In the genomic region with DNA sequence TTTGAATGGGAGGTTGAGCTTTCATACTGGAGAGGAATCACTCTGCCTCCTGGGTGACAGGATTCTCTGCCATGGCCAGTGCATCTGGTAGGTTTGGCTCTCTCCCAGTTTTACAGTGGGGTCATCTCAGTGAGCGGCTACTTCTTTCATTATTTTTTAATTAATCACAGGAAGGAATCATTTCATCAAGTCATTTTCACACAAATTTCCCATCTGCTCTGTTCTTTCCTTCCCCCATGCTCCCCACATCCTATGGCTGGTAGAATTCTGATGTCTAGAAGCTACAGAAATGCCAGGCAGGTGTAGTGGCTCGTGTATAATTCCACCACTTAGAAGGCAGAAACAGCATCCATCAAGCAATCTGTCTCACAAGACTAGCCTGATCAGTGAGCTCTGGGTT, we compare ENCODE assay signal across 24 mouse cellular contexts. TPM values are rescaled to one million over a fixed set of nuclear protein-coding genes. Genes with fewer than 3 reads are reported as not detected.
DNase-seq lines count a peak whose midpoint lies in the region; ATAC-seq lines count a peak whose summit lies in the region.
"Had no signal": no experiment of that assay in that cellular context is flagged by ENCODE, and none has a peak within 500 bp of the region (broad histone marks: within the 10 kb centered on the region; RNA-seq: fewer than 3 reads in every experiment).

No protein-coding gene starts in this region.

- no peak overlapping the region for H3K9ac ChIP-seq in hindbrain, embryonic 14.5 days
- H3K9ac ChIP-seq: embryonic facial prominence, embryonic 12.5 days; forebrain, embryonic 13.5 days; heart, embryonic 12.5 days; limb, embryonic 15.5 days; liver, embryonic 14.5 days; lung, embryonic 14.5 days; neural tube, embryonic 12.5 days had no signal

- 56% methylated on average over 2 of the region's 2 CpGs for WGBS in hindbrain, embryonic 14.5 days
- 76% methylated on average over 2 of the region's 2 CpGs for WGBS in hindbrain, embryonic 10.5 days

- no peaks in the 10 kb centered on the region for H3K4me1 ChIP-seq in hindbrain, embryonic 14.5 days (replicated peaks; ENCODE audit: control insufficient read depth, insufficient read depth, low read length)
- H3K4me1 ChIP-seq in hindbrain, embryonic 10.5 days (replicated peaks) = no peaks in the 10 kb centered on the region
- H3K4me1 ChIP-seq: forebrain, embryonic 13.5 days; neural tube, embryonic 12.5 days had no signal

- no peak overlapping the region for H3K27ac ChIP-seq in hindbrain, embryonic 14.5 days
- no peak overlapping the region for H3K27ac ChIP-seq in hindbrain, embryonic 10.5 days
- H3K27ac ChIP-seq: embryonic facial prominence, embryonic 12.5 days; limb, embryonic 15.5 days; liver, embryonic 14.5 days; neural tube, embryonic 12.5 days had no signal

- no peaks in the 10 kb centered on the region for H3K36me3 ChIP-seq in hindbrain, embryonic 14.5 days (replicated peaks; ENCODE audit: control insufficient read depth, insufficient read depth)
- H3K36me3 ChIP-seq in hindbrain, embryonic 10.5 days = no peaks in the 10 kb centered on the region
- H3K36me3 ChIP-seq: embryonic facial prominence, embryonic 12.5 days; heart, embryonic 12.5 days; limb, embryonic 15.5 days; neural tube, embryonic 12.5 days had no signal

- DNase-seq in hindbrain, embryonic 14.5 days (ENCODE audit: low spot score) = peak; percentile 39
- DNase-seq in hindbrain, embryonic 10.5 days (ENCODE audit: low spot score) = no peak
- DNase-seq in brain, adult 2 months (ENCODE audit: low read depth, low spot score) = peak; percentile 94
- DNase-seq in cerebellum, adult 11-12 months = peak; percentile 75
- peak; percentile 91 to 92 for DNase-seq in cerebellum, postnatal 10 days
- DNase-seq in kidney, adult 11 months = no peak
- DNase-seq in frontal cortex, postnatal 14 days (ENCODE audit: low spot score in 2 of 2) = no peak
- DNase-seq: adrenal gland, postnatal 25 days; gastrocnemius, postnatal 14 days; heart, adult 18-20 months; heart, postnatal 10 days; kidney, adult 18-20 months; kidney, postnatal 4 days; lung, embryonic 14.5 days; midbrain, embryonic 14.5 days; retina, postnatal 1 day; right cerebral cortex, postnatal 25 days; spleen, adult 18-20 months had no signal

- no peak overlapping the region for H3K4me3 ChIP-seq in hindbrain, embryonic 14.5 days (replicated peaks; ENCODE audit: low read length)
- no peak overlapping the region for H3K4me3 ChIP-seq in hindbrain, embryonic 10.5 days
- H3K4me3 ChIP-seq: embryonic facial prominence, embryonic 12.5 days; forebrain, embryonic 13.5 days; heart, embryonic 12.5 days; limb, embryonic 15.5 days; neural tube, embryonic 12.5 days had no signal

- ATAC-seq in hindbrain, embryonic 14.5 days (ENCODE audit: low FRiP score) = no peak; the same call in 1 of the 2 replicates
- ATAC-seq: forebrain, embryonic 13.5 days had no signal

- no peak overlapping the region for H3K4me2 ChIP-seq in hindbrain, embryonic 14.5 days (replicated peaks)
- H3K4me2 ChIP-seq: embryonic facial prominence, embryonic 12.5 days; forebrain, embryonic 13.5 days; heart, embryonic 12.5 days; limb, embryonic 15.5 days; lung, embryonic 14.5 days; neural tube, embryonic 12.5 days had no signal

- no peaks in the 10 kb centered on the region for H3K27me3 ChIP-seq in hindbrain, embryonic 14.5 days (ENCODE audit: control insufficient read depth, insufficient read depth, low read length)
- H3K27me3 ChIP-seq in hindbrain, embryonic 10.5 days (ENCODE audit: insufficient read depth, poor library complexity, severe bottlenecking) = no peaks in the 10 kb centered on the region
- H3K27me3 ChIP-seq: embryonic facial prominence, embryonic 12.5 days; forebrain, embryonic 13.5 days; heart, embryonic 12.5 days; limb, embryonic 15.5 days; neural tube, embryonic 12.5 days had no signal

- no peaks in the 10 kb centered on the region for H3K9me3 ChIP-seq in hindbrain, embryonic 14.5 days (ENCODE audit: control insufficient read depth, low read length)
- H3K9me3 ChIP-seq in hindbrain, embryonic 10.5 days = no peaks in the 10 kb centered on the region
- H3K9me3 ChIP-seq: embryonic facial prominence, embryonic 12.5 days; forebrain, embryonic 13.5 days; heart, embryonic 12.5 days; limb, embryonic 15.5 days; neural tube, embryonic 12.5 days had no signal

RNA-seq across cellular contexts. Expression of a gene that starts 56.1 kb away (rescaled TPM):
- 54.1 and 56.2 TPM in 2 replicates for polyA plus RNA-seq in hindbrain, embryonic 14.5 days (2014; fragmentation: Nextera tagmentation; extraction: Ambion mirVana)
- polyA plus RNA-seq in hindbrain, embryonic 10.5 days (2016; fragmentation: Nextera tagmentation; extraction: Ambion mirVana) = 29.1 and 31.6 TPM in 2 replicates

Comparison
In these comparisons a context has a peak if more than half of its experiments do, and no peak if none do; other contexts are left out.
1. DNase-seq: peak in hindbrain, embryonic 14.5 days (single experiment), brain, adult 2 months (single experiment), cerebellum, adult 11-12 months (single experiment) and cerebellum, postnatal 10 days (2 of 2); none in hindbrain, embryonic 10.5 days (single experiment), kidney, adult 11 months (single experiment) and frontal cortex, postnatal 14 days (0 of 2).